Mouse (Mus musculus) mesoderm, embryonic 11.5 days (tissue): Measurements from ENCODE around the gene Fam53b.

Experiments
- DNase-seq: peaks from one replicate; pipeline ENCODE4 v3.0.0-alpha.2; 2012; ENCODE audit warnings: low read depth, low spot score

Gene Fam53b

DNA sequence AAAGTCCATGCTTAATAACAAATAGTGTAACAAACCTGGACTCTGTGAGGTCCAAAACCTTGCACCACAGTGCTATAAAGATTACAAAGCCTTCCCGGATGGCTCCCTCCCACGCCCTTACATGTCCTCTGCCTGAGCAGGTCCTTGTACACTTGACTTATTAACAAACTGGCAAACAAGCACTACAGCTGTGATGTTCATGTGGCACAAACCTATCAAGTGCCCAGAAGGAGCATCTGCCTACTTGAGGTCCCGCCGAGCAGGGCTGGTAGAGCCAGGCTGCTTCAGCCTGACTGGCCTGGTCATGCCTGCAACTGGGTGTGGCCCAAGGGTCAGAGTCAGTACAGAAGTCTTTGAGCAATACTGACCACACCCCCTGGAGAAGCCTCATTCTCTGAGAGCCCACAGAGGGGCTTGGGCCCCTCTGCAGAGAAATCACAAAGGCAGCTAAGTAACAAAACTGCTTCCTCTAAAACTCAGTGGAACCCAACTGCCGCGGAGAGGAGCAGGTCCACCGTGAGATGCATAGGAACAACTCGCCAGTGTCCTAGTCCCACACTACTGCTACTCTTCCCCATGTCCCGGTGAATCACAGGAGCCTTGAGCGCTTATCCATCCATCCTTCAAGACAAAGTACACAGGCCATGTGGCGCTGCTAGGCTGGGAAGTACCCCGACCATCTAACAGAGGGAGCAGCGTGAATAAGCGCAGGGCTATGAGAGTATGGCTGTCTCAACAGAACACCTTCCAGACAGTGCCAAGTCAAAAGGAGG, 23.1 kb downstream of the Fam53b start:
- no peak for DNase-seq

GRCm38 (mm10) chr7:132788826-132789225, 24.9 kb downstream of the Fam53b start:
- DNase-seq = no peak

DNA sequence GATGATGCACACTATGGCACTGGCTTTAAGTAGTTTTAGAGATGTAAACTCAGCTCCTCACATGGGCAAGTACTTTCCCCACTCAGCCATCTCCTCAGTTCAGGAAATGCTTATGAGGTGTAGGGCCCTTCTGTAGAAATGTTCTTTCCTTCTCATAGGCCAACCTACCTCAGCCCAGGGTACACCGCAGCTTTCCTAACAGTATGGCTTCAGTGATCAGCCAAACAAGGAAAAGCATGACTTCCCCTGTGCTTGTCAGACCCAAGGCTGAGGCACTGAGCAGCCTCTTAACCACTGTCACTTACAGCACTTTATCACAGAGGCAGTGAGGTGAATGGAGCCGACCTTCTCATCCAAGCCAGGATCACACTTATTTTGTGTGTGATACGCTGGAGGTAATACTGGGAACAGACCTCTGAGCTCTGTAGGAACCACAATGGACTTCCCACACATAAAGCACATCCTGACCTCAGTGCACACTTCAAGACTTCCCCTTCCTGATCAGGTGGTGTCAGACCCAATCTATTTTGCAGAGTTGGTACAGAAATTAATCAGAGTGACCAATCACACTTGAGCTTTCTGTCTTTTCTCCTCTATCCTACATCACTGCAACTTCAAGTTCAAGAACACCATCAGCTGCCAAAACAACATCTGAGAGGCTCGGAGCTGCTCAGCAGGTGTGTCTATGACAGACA, 26.0 kb downstream of the Fam53b start:
- no peak for DNase-seq

DNA sequence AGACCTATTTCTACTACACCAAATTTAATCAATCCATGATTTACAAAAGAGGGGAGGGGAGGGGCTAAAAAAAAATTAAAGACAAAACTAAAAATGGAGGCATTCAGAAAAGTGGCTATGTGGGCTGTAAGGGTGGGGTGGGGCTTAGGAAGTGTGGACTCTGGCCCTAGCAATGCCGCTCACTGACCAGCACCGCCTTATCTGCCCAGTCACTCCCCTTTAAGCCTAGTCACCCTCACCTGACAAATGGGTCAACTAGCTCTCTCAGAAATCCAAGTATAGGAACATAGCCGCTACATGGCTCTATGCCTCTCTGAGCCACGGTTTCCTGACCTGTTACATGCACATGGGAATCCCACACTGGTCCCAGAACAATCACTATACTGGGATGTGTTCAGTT, 26.7 kb downstream of the Fam53b start:
- DNase-seq = no peak

DNA sequence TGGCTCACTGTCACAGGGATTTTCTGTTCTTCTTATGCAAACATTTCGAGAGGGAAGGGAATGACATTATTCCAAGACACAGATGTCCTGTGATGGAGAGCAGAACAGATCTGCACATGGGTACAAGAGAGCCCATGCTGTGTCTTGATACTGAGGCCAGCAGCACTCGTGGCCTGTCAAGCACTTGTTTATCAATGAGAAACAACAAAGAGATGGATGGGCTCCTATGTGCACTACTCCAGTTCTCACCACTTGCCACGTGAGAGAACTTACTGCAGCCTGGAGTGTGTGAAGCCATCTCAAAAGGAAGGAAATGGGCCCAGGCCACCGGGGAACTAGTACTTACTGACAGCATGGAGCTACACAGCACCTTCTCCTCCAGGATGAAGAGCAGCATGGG, 27.2 kb downstream of the Fam53b start:
- DNase-seq = no peak

DNA sequence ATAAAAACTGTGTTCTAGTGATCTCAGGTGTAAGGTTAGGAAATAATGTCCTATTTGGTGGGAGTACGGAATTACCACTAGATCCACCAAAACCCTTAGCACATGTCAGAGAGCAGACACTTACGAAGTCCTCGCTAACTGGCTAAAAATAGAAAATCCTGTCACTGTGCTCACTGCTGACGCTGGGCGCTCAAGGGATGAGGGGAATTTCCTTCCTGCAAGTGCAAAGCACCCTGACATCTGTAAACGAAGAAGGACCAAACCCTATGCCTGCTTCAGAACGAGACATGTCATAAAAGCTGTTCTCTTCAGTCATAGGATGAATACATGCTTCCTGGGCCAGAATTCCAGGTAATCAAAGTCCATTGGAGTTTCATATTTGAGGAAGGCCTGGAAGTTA, 27.7 kb downstream of the Fam53b start:
- no peak for DNase-seq

DNA sequence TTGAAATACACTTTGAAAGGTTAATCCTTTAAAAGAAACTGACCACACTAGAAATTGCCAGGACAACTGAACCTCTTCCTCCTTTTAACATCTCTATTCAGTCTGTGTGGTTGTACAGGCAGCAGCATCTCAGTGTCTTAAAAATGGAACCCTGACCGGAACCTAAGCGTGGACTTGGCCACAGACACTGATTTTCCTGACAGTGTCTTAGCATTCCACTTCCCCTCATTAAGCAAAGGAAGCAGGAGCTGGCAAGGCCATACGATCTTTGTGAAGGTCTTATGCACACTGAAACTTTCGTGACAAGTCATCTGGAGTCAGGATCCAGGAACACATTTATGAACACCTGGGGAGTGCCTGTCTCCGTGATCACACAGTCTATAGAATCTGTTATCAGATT, 29.6 kb downstream of the Fam53b start:
- no peak for DNase-seq

- no peak for DNase-seq
These were observed 31.8 kb downstream of the Fam53b start for GRCm38 (mm10) chr7:132781850-132782249.

DNA sequence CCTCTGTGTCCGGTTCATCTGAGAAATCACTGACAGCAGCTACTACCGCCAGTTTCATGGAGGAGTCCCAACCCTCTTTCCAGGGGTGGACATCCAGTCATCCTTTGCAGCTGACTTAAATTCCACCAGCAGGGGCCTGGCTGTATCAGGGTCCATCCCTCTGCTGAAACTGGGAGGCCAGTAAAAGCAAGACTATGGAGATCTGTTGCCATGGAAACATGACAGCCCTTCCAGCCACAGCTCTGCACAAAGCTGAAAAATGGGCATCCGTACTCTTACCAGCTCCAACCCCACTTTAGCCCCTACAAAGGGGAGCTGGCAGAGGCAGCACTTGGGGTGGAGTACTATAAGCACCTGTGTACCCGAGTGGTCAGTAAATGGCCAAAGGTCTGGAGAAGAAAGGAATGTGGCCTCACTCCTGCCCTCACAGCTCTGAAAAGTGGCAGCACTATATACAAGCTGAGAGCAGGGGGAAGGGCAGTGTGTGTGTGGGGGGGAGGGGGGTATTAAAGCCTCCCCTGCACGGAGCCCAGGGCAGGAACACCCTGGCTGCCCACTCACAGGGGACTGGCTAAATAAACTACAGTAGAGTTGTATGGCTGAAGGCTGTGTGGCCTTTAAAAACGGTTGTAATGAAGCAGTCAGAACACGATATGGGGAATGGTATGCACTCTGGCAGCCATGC, 32.4 kb downstream of the Fam53b start:
- DNase-seq = peak; percentile 68

- DNase-seq = peak; percentile 36
These were observed 33.1 kb downstream of the Fam53b start for GRCm38 (mm10) chr7:132780611-132781010.

- DNase-seq = no peak
These were observed 35.1 kb downstream of the Fam53b start for GRCm38 (mm10) chr7:132778630-132779029.

DNA sequence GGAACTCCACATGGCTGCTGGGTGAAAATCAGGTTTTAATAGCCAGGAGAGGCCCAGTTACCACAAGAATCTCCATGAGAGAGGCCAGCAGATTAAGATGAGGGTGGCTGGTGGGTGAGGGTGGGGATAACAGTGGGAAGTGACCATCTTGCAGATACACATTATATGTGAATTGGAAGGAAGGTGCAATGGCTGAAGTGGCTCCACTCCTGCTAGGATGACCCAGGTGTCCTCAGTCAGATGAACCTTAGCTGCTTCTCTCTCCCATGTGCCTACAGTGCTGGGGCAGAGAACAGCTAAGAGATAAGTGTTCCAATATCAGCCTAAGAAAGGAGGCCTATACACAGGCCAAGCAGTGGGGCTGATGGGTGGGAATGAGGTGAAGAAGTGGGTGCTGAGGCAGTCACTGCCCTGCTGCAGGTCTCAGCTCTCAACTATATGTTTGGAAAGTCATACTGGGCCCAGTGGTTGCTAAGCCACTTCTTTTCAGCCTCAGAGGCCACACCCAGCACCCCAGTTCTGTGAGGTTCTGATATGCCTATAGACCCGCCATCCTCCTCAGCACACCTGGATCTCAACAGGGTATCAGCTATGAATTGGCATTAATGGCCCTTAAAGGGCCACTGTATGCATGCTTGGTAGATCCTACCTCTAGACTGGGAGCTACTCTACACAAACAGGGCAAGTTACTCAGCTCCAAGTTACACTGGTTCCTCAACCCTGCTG, 35.8 kb downstream of the Fam53b start:
- DNase-seq = no peak

DNA sequence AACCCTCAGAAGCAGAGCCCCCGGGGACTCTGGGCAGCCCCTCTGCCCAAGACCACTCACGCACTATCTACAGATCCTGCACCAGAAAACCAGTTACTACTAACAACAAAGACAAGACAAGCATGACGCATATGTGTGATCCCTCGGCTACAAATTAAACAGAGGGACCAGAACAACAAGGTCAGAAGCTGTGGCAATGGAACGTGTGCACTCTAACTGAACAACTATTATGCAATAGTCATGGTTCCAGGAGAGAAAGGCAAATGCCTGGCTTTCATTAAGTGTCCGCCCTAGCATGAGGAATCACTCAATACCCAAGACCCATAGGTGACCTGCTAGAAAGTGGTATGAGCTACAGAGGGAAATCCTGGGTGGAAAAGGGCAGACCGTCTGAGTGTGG, 36.6 kb downstream of the Fam53b start:
- no peak for DNase-seq

DNA sequence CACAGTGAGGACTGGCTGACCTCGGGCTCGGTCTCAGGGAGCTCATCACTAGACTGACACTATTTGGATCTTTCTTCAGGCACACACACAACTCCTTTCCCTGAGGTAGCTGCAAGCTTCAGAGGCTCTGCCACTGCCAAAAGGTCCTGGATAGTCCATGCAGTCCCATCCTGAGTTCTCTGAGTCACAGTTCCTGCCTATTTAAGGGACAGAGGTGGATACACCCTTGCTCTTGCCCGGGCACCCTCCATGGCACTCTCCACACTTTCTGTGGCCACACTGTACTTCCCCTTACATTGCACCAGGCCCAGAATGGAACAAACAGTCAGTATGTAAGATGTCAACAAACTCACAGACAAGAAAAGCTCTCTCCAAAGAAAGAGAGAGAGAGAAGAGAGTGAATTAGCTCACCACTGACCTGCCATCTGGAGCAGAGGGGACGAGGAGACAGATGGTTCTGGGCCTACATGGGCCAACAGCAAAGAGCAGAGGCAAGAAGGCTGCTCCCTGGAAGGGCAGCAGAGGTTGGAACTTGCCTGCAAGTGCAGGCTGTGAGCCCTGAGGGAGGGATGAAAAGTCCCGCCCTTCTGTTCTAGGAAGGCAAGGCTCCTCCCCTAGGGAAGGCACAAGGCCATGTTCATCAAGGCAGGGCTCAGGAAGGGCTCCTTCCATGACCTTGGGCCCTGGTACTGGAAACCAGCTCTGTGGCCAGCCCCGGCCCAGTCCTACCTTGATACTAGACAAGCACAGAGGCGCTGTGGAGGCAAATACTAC, 37.2 kb downstream of the Fam53b start:
- DNase-seq = no peak

DNA sequence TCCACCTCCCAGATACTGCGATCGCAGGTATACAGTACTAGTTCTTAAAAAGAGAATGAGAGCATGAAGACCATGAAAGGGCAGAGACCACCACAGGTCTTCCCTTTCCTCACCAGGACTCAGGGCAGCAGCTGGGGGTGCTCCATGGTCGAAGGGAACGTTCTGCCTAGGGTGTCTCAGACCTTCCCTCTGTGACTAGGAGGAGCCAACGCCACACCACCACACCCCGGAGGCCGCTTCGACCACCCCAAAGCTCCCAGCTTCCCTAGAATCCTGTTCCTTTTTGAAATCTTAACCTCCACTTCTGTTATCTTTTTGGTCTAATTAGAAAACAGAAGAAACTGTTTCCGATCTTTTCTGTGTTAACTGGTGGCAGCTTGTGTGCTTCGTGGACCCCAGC, 37.8 kb downstream of the Fam53b start:
- no peak for DNase-seq

GRCm38 (mm10) chr7:132775333-132775732, 38.4 kb downstream of the Fam53b start:
- DNase-seq = no peak

- DNase-seq = no peak
These were observed 40.5 kb downstream of the Fam53b start for GRCm38 (mm10) chr7:132773011-132773705.

- DNase-seq = no peak
These were observed 41.2 kb downstream of the Fam53b start for GRCm38 (mm10) chr7:132772440-132772839.

DNA sequence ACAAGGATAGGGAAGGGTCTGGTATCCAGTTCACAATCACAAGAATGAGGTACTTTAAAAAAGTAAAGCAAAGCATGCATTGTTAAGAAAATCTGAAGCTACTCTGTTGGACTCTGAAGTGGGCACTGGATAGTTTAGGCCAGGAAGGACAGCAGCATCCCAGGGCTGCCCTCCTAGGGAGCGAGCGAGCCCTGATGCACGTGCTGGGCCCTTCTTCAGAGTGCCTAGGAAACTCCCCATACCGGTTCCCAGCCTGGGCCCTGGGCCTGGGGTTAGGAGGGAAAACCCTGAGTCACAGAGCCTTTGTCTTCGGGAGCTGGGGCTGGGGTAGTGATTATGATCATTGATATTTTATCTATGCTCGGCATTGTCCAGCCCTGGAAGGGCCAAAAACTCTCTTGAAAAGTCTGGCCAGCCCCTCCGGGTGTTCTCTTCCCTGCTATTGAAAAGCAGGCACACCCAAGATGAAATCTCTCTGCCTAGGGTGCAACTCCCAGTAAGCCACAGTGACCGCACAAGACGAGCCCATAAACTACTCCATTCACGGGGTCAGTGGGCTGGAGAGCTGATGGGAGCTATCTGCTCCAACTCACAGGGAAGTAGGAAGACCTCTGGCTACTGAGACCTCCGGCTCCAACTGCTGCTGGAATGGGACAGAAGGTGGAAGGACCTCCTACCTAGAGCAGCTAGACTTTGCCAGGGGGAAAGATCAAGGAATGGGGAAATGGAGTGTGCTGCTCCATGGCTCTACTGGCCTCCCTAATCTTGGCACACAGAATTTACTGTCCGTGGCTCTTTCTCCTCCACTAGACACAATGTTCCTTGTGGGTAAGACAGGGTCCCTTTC, 45.0 kb downstream of the Fam53b start:
- no peak for DNase-seq

- no peak for DNase-seq
These were observed 45.7 kb downstream of the Fam53b start for GRCm38 (mm10) chr7:132767999-132768370.
